Mouse (Mus musculus) cerebellum, adult 18-20 months (tissue): ENCODE results near the gene Gemin5.
A peak's percentile ranks its signal among the peaks of the same experiment; 100 is the strongest.
"Not testable (repeated sequence)": the region's sequence is repeated elsewhere in the genome, so short reads cannot be mapped to it uniquely, and the experiment has no call there.

Experiments used
- DNase-seq, 2 experiments: peaks; one replicate each; pipeline ENCODE4 v3.0.0; 2021

The Gemin5 gene

GRCm38 (mm10) chr11:58168167-58168915 lies at the start of gene Gemin5:
Gene Gemin5, minus strand, starts transcription at chr11:58168539.
- peak; percentile 78 to 93 for DNase-seq

DNA sequence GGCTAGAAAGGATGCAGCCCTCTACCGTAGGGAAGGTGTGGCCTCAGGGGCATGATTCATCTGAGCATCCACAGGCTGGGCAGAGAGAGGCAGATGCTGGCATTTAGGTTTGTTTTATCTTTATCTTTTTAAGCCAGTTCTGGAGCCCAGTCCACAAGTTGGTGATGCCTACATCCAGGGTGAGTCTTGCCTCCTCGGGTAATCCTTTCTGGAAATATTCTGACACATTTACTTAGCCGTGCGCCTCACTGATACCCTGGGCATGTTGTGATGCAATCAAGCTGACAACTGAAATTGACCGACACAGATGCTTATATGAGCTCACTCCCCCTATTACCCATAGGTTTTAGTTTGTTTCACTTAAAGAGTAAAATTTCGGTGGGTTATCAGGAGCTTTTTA lies 48.5 kb upstream of the Gemin5 start:
- DNase-seq, result no peak

DNA sequence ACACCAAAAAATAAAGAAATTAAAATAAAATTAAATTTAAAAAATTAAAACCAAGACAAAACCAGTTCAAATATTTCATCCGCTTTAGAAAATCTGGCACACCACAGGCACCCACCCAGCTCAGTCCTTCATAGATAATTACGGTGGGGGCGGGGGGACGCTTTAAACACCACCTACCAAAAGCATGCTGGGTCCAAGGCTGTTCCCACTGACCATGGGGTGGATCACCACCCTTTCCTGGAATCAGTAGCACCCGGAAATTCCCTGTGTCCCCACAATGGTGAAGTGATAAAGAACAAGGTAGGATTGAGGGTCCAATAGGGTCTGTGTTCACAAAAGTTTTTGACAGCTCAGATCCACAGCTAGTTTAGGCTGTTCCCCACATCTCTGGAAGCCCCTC lies 47.5 kb upstream of the Gemin5 start:
- DNase-seq, result no peak

GRCm38 (mm10) chr11:58215049-58215430 lies 46.7 kb upstream of the Gemin5 start:
- DNase-seq, result not testable (repeated sequence)

DNA sequence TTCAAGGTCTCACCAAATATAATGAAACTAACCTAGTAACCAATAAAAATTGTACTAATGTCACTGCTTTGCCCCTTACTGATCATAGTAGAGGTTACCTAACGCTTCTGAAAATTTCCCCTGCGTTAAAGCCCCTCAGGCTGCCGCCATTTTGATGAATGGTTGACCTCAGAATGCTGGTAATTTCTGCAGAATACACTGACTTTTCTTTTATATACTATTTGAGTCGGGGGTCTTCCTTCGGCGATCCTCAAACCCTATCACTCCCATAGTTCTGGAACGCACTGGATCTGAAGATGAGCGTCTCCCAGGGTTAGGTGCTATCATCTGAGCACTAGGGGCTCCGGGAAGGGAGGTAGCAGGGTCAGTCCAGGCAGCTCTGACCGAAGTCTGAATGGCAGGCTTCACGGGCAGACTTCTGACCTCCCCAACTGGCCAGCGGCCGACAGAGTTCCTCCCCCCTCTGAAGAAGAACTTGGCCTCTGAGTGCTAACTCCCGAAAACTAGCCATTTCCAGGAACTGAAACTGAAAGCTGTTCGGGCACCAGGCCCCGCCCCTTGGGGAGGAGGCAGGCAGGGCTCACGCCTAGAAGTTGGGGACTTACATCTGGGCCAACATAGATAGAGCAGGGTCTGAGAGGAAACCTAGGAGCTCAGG lies 46.2 kb upstream of the Gemin5 start:
- DNase-seq, result peak in 1 of 2 experiments; percentile 15

DNA sequence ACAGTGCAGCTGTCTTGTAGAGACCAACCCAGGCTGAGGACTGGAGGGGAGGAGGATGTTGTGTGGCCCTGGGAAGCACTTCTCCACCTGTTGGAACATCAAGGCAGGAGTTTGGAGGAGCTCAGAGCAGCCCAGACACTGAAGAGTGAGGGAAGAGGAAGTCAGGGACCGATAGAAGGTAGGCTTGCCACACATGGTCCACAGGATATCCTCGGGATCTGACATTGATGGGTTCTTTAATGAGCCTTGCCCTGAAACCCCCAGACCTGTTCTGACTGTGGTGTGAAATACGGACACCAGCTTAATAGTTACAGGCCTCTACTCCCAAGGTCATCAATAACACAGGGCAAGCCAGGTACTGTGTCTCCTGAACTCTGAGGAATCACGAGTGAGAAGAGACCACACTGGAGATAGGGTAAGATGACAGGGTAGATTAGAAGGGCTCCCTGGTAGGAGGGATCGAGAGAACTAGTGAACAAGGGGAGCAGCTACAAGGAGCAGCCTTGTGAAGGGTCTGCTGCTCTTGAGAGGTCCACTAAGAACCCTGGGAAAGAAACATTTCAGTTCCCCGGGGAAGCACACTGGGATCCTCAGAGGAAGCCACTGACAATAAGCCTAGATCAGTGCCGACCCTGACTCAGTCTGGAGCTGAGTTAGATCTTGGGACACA lies 45.5 kb upstream of the Gemin5 start:
- DNase-seq, result no peak

DNA sequence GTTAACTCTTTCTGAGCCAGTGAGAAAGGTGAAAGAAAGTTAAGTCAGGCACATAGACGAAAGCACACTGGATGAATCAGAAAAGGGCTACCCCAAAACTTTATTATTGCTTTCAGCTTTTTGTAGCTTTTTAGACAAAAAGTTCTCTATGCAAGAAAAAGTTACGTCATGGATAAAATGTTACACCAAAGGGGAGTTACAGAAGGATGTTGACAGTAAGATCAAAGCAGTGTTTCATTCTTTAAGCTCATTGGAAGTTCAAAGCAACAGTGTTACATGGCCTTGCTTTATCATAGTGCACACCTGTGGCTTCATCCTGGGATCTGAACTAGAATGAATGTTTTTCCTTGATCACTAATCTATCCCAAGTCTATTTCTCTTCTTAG lies 43.3 kb upstream of the Gemin5 start:
- DNase-seq, result no peak

DNA sequence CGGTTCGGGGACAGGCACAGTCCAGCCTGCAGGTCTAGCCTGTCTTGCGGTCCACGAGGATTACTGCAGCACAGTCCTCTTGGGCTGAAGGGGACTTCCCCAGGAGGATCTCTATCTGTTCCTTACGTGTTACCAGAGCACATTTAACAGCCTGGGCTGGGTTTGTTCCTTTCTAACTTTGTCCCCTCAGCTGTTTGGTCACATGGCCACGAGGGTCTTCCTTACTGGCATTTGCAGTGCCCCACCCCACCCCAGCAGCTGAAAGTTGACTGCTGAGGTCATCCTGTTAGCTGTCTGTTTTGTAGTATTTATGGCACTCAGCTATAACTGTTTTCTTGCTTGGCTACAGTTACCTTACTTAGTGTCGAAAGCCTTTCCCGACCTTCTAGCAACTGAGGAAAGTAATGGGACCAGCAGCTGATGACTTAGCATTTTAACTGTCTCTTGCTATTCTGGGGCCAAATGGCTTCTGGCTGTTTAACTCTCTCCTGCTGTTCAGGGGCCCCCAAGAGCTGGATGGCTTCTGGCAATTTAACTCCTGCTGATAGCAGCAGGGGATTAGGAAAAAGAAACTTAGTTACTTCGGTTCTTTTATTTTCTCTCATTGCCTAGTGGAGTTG lies 42.8 kb upstream of the Gemin5 start:
- no peak for DNase-seq

DNA sequence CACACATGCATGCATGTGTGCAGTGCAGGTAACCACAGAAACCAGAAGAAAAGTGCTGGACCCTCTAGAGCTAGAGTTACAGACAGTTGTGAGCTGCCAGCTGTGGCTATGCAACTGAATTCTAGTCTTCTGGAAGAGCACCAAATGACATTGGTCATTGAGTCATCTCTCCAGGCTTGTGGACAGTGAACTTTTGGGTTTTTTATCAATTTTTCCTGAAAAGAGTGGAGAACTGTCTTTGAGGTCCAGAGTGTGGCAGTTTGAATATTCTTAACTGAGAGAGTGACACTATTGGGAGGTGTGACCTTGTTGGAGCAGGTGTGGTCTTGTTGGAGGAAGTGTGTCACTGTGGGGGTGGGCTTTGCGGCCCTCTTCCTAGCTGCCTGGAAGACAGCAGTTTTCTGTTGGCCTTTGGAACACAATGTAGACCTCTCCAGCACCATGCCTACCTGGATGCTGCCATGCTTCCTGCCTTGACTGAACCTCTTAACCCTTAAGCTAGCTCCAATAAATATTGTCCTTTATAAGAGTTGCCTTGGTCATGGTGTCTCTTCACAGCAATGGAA lies 42.1 kb upstream of the Gemin5 start:
- no peak for DNase-seq

GRCm38 (mm10) chr11:58201052-58201451 lies 32.7 kb upstream of the Gemin5 start:
- DNase-seq, result peak in 1 of 2 experiments; percentile 18

GRCm38 (mm10) chr11:58200226-58200625 lies 31.9 kb upstream of the Gemin5 start:
- DNase-seq, result no peak

DNA sequence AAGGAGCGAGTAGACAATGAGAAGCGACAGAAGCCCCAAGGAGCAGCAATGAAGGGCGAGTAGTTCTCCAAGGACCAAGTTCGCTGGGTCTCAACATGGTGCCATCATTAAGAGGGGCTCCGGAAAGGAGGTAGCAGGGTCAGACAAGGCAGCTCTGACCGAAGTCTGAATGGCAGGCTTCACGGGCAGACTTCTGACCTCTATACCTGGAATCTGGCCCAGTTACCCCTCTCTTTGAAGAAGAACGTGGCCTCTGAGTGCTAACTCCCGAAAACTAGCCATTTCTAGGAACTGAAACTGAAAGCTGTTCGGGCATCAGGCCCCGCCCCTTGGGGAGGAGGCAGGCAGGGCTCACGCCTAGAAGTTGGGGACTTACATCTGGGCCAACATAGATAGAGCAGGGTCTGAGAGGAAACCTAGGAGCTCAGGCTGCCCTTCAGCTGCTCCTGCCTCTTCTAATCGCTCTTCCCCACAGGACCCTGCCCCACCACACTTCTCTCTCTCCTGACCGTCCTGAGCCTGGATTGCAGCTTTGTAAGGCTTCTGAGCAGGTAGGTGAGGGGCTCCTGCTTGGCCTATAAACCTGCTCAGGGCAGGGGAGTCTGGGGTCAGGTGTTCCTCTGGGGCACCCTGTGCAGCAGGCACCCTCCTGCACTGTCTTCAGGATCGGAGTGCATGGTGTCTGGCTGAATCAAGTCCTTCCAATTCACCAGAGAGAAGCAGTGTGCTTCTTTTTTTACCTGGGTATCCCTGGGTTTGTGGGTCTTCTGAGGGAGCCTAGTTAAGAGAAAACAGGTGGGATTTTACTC lies 31.1 kb upstream of the Gemin5 start, which contains the start of the genes Igtp and Irgm2:
Gene Igtp, plus strand, starts transcription at position 328 of the 809 bp plus-strand sequence.
Gene Irgm2, plus strand, starts transcription at position 390 of the 809 bp plus-strand sequence.
- peak; percentile 35 to 42 for DNase-seq

- DNase-seq, result no peak
Measured at GRCm38 (mm10) chr11:58198663-58199062, 30.3 kb upstream of the Gemin5 start.

GRCm38 (mm10) chr11:58193860-58194520 lies 25.7 kb upstream of the Gemin5 start:
- no peak for DNase-seq

GRCm38 (mm10) chr11:58193326-58193725 lies 25.0 kb upstream of the Gemin5 start:
- DNase-seq, result peak; percentile 18 to 28

DNA sequence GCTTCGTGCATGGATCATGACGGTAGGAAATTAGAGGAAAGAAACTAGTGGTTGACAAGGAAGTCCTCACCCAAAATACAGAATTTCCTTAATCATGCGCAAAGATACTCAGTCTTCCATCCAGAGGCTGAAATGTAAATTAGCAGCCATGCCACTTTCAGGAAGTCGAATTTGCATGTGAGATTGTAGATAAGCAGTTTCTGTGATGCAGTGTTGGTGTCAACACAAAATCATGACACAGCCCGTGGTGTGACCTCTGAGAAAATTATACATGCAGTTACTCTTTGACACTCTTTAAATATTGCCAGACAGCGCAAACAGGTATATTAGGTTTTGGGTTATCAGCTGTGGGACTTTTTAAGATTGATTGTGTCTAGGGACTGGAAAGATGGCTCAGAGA lies 21.3 kb upstream of the Gemin5 start:
- no peak for DNase-seq

- no peak for DNase-seq
Measured at GRCm38 (mm10) chr11:58183579-58183978, 15.2 kb upstream of the Gemin5 start.

- DNase-seq, result no peak
Measured at GRCm38 (mm10) chr11:58180756-58181155, 12.4 kb upstream of the Gemin5 start.

- not testable (repeated sequence) for DNase-seq
Measured at GRCm38 (mm10) chr11:58179986-58180385, 11.6 kb upstream of the Gemin5 start.

- peak; percentile 77 to 84 for DNase-seq
Measured at GRCm38 (mm10) chr11:58179563-58179962, 11.2 kb upstream of the Gemin5 start.

DNA sequence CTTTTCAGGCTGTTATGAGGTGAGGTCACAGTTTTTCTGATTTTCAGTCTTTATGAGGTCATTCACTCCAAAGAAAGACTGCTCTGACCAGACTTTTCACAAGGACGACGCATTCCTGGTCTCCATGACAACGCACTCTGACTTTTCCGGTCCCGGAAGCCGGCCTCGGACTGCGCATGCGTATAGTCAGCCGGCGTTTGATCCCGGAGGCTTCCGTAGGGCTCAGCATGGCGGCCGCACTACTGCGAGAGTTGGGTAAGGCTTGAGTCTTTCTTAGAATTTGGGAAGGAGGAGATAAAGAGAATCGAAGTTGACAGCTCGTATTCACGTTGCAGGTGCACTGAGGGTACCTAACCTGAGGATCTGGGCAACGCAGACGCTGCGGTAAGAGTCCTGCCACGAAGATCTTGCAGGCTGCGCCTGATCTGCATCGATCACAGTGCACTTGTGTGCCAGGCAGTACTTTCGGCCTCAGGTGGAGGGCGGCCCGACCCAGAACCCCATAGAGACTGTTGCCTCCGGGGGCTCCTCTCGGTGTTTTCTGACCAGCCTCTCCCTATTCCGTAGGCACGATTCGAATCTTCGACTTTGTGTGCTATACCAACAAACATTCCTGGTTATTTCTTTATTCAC lies 3.2 kb upstream of the Gemin5 start, which contains the start of gene Mrpl22:
Gene Mrpl22, plus strand, starts transcription at position 203 of the 633 bp plus-strand sequence.
- peak; percentile 93 to 97 for DNase-seq
